Mouse (Mus musculus) ovary, postnatal 36 days (tissue): ENCODE data around the gene Mief1.

Experiments
- DNase-seq: peaks from one replicate; pipeline ENCODE4 v3.0.0; 2022; ENCODE audit warnings: low spot score, mixed read lengths

Mief1 gene

DNA sequence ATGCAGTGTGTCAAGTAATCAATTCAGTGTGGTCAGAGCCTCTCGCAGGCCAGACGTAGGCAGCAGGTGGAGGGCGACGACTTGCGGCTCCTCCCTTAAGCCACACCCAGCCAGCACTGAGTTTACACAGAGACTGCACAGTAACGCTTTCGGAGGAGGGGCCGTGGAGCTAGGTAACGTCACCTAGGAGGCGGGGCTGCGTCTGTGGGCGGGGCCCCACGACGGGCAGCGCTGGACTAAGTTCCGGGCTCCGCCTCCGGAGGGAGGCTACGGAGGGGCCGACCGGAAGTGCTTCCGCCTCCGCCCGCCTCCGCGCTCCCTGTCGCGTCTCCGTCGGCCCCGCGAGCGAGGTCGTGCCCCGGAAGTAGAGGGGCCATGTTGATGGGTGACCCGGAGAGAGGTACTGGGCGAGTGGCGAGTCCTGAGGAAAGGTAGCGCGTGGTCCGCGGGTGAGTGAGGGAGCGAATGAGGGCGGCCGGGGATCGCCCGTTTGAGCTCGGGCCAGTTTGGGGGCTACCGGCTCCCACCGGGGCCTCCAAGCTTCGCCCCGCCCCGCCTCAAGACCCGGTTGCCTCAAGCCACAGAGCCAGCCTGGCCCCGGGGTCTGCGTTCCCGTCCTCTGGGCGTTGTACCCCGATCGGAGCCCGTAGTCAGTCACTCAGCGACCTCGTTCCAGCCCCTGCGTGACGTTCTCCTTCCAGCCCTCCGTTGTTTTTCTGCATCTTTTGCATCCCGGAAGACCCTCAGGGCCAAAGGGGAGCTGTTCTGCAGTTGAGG lies at the start of gene Mief1:
Mief1 (plus strand) TSS at position 286 of the 777 bp plus-strand sequence.
- peak; percentile 99 for DNase-seq

DNA sequence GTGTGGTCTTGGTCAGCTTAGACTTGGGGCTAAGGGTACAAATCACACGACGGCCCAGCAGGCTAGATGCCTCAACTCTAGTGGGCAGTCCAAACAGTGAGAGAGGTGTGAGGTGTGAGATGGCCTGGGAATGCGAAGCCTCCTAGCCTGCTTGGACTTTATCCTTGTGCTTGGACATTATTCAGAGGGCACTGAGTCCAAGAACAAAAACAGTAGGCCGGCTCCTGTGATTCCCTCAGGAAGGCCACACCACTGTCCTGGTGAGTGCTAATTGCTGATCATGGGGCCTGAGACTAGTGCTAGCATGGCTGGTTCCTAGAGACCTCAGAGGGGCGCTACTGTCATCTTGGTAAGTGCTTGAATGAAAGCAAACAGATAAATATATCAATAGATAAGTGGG lies 44.9 kb upstream of the Mief1 start:
- no peak for DNase-seq

DNA sequence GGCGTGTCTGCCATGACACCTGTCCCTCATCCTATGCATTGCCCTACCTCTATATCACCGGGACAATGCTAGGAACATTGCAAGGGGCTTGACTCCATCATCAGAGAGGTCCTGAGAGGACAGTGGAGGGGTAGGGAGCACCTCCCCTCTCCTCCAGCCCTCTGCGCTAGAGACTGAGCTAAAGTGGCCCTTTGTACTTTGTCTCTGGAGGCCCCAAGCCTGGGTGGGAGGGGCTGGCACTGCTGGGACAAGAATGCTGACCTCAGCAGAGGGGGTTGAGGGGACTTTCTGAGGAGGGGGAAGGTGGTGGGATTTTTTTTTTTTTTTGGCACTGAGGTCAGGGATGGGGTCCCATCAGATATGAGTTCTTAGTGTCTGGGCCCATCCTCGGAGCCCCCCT lies 43.7 kb upstream of the Mief1 start:
- no peak for DNase-seq

DNA sequence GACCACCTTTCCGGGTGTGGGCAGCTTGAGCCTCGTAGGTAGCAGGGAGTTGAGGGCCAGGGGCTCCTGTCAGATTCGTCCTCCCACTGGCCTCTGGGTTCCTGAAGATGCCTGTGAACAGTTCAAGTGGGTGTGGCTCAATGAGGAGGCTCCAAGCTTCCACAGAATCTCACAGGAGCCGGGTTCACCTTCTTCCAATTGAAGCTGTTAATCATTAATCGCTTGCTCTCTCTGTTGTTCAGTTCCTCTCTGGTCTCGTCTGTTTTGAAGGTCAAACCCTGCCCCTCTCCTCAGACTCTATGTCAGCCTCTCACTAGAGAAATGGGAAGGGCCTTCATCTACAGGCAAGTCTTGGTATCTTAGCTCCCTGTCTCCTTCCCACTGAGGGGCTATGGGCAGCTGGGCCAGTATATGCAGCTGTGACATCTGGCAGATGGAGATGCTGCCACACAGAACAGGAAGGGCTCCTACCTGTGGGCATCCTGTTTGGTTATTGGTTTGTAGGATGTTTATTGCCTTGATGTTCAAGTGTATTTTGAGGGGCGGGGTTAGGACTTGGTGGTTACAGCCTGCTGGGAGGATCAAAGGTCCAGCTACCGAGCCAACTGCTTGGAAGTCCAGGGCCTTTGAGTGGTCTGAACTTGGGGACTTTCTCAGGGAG lies 42.1 kb upstream of the Mief1 start:
- DNase-seq: no peak

DNA sequence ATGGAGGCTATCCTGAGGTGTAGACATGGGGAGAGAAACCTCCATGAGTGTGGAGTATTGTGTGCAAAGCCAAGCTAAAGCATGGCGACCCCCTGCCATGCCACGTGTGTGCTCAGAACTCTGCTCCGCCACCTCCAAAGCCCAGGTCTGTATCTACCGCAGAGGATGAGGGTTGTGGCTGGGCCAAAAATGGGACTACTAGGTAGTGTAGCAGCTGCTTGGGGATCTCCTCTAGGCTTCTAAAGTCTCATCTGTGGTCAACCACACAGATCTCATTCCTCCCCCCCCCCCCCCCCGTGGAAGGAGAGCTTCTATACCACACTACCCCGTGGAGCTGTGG lies 41.6 kb upstream of the Mief1 start:
- no peak for DNase-seq

DNA sequence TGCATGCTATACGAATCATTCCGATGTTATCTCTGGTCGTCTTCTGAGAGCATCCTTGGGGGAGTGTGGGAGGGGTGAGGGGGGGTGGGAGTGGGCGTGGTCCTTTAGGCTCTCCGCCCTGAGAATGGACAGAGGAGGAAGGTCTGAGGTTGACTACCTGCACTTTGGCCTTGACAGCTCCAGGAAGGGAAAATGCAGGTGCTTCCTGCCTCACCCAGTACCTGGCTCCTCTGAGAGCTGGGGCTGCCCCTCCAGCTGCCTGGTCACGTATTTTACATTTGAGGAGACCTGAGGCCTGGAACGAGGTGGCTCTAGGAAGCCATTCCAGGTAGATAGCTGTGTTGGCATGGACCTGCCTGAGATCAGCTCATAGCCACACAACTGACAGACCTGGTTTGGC lies 41.0 kb upstream of the Mief1 start:
- no peak for DNase-seq

DNA sequence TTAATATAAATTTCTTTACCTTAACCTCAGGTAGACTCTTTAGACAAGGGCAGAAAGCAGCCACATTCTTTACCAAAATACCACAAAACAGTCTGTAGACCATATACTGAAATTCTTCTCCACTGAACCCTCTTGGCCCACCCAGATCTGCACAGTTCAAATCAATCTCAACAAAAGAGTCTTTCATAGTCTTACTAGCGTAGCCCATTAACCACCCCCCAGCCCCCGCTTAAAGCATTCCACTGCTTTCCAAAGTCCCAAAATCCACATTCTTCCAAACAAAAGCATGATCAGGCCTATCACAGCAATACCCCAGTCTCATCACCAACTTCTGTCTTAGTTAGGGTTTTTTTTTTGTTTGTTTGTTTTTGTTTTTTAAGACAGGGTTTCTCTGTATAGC lies 34.3 kb upstream of the Mief1 start:
- no peak for DNase-seq

DNA sequence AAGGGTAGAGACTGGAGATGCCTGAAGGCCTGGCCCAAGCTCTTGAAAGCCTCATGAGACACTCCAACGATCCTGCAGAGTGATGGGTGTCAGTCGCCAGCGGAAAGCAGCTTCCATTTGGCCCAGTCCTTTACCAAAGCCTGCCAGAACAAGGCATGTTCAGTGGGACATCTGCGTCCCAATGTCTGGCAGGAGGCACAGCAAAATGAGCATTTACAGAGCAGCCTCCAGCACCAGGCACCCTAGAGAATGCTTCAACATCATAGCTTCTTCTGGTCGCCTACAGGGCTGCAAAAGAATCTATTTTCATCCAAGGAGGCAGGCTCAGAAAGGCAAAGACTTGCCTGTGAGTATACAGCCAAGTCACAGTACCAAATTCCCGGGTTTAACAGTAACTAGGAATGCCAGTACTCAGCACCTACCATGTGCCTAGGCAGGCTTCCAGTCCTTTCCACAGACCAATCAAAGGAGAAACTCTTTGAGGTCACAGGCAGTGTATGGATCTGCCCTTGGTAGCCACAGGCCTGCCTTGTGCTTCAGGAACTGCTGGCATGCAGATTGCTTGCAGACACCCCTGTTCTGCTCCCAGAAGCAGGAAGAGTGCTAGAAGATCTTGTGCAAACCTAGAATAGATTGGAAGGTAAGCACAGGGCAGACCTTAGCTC lies 31.6 kb upstream of the Mief1 start:
- no peak for DNase-seq

DNA sequence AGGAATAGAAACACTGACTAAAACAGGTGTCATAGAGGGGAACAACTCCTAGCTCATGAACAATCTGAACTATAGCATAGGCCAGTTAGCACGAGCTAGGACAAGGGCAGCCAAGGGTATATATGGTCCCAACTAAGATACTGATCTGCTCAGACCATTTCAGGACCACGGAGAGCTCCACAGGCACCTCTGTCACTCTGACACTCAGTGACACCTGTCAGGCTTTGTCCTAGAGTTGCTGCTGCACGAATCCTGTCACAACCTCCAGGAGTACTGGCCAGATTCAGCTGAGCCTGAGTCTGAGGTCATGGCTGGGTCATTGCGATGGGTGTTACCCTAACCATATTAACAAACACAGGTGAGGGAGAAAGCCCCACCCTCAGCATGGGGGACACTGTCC lies 30.4 kb upstream of the Mief1 start:
- peak; percentile 15 for DNase-seq

DNA sequence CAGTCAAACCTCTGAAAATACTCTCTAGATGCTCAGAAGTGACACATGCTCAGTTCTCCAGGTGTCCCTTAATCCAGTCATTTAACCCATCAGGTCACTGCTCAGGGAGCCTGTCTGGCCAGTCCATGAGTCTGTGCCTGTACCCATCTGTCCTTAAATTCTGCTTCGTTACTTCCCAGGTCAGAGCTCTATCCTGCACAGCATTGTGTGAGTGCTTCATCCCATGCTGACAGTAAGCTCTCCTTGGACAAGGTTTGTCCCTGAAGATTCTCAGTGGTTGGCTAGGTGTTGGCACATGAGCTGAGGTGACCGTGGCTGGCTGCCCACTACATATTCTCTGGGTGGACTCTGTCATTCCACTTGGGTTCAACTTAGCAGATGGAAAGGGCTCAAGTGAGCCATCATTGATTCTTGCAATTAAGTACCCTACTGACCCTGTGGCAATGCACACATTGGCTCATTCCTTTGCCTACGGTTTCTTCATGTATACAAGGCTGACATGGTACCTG lies 27.7 kb upstream of the Mief1 start:
- DNase-seq: no peak

DNA sequence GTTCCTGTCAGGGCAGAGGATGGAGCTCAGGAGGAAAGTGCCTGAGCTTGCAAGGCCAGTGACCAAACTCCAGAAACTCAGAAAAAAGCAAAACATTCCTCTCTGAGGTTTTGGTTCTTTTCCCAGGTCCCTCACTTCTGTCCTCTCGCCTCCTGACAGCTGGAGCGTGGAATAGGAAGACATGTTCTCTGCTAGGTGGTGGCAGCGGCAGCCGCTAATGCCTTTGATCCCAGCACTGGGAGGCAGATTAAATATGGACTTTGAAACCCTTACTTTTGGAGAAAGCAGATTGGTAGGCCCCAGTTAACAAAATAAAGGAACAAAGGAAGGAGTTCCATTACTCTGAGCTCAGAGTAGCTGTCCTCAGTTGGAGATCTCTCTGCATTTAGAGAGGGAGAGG lies 25.4 kb upstream of the Mief1 start:
- no peak for DNase-seq

DNA sequence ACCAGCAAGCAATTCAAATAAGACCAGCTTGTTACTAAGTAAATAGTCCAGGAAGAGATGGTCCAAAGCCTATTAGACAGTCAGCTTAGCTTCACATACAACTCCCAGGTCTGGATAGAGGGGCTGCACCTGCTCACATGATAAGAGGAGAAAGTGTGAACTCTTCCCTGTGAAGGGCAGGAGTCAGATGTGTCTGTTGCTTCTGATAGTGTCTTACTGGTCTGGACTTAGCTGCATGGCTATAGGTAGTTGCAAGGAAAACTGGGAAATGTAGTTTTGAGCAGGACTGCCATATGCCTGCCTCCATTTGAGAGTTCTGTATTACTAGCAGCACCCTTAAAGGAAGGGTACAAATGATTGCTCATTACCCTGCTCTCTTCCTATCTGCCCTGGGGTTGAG lies 20.1 kb upstream of the Mief1 start:
- DNase-seq: no peak

DNA sequence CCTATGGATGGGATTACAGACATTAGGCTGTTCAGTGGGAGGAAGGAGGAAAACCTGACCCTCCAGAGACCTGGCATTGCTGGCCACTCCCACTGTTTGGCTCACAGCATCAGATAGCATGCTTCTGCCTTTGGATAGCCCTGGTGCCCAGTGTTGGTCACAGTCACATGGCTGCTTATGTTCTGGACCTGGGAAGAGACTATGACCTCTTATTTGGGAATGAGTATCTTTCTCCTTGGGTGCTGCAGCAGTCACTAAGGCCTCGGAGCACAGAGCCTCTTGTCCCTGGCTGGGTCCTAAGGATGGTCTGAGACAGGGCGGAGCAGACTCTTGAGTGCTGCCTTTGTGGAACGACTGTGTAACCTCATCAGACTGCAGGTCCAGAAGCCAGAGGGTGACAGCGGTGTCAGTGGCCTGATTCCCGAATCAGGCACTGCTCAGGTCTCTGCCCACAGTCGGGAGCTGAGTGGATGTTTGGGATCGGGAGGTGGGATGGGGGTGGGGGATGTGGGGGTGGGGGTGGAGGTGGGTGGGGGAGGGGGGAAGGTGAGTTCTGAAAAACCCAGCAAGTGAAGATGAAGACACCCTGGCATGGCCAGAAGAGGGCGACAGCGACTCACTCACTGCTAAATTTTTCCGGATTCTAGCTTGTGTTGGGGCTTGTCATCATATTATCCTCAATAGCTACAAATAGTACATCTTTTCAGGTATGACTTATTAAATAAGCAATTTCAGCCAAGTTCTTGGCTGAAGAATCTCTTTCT lies 17.9 kb upstream of the Mief1 start:
- no peak for DNase-seq

DNA sequence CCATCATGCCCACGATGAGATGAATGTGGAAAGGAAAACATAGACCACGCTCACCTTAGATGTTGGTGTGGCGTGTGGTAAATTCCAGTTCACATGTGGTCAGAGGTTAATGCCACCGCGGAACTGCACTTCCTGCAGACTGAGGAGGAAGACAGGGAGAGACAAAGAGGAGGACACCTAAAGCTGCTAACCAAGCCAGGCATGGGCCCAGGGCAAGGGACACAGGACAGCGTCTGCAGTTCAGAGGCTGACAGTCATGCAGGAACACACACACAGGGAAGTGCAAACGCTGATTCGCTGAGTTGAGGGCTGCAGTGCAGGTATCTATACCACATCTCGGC lies 17.4 kb upstream of the Mief1 start:
- no peak for DNase-seq

DNA sequence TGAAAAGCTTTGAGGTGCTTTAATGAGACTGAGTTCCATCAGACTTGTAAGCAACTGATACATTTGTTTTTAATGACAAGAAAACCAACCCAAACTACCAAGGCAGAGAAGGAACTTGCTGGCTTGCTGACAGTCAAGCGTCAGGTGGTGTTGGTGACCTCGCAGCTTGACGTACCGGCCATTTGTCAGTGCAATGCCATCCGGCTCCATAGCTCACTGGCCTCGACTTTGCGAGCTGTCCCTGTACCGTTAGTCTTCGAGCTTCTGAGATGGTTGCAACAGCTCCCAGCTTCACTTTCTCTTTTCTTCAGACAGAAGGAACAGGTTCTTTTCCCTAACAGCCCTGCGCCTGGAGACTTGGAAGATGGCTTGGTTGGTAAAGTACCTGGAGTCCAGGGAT lies 16.3 kb upstream of the Mief1 start:
- no peak for DNase-seq

DNA sequence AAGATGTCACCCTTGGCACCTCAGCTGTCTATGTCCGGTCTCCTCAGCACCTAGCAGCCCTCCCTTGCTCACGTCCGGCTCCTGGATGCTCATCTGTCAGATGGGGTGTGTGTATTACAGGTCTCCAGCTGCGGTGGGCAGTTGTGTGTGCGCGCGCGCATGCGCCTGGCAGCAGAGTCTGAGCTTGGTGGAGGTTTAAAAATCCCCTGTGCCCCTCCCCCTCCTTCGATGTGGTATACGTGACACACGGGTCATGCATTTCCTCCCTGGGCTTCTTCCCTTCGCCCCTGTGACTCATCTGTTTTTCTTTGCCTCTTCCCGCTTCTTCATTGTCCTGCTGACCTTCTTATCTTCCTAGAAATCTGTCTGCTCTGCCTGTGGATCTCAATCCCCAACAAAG lies 14.6 kb upstream of the Mief1 start:
- DNase-seq: no peak

DNA sequence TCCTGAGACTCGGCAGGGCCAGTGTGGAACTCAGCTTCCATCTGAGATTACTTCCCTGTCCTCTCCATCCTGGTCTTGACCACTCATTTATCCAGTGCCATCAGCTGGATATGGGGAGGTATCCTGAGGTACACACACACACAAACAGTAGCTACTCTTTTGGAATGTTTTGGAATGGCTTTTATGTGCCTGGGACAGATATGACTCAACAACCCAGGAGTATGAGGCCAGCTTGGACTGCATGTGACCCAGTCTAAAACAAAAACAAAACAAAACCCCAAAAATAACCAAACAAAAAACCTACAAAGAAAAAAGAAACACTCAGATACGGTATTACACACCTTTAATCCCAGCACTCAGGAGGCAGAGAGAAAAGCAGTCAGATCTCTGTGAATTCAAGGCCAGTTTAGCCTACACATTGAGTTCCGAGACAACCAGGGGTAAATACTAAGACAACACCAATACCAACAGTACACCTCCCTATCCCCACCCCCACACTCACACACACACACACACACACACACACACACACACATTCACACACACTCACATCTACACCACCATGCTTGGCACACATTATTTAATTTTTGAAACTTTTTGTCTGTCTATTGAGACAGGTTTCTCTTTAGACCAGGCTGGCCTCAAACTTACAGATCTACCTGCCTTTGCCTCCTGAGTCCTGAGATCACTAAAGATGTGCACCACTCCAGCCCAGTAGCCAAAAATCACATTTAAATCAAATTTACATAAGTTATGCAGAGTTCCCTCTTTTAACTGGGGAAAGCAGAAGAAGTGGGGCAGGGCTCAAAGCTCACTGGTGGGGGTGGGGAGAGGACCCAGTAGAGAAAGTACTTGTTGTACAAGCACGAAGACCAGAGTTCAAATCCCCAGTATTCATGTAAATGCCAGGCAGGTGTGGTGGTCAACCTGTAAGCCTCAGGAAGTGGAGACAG lies 13.8 kb upstream of the Mief1 start:
- DNase-seq: no peak

DNA sequence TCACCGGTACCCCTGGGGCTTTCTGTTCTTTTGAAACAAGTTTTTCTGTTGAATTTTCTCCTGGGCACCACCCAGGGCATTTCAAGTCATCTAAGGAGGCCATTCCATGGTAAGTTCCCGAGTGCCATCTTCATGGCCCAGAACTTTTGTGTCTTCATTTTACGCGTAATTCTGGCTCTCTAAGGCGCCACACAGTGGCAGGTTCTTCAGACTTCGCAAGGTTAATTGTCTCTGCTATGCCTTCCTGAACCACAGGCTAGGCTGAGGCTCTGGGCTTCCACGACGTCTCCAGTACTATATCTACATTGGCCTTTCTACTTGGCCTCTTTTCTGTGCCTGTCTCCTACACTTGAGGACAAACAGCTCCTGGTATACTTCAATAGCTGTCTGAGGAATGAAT lies 12.8 kb upstream of the Mief1 start:
- no peak for DNase-seq

DNA sequence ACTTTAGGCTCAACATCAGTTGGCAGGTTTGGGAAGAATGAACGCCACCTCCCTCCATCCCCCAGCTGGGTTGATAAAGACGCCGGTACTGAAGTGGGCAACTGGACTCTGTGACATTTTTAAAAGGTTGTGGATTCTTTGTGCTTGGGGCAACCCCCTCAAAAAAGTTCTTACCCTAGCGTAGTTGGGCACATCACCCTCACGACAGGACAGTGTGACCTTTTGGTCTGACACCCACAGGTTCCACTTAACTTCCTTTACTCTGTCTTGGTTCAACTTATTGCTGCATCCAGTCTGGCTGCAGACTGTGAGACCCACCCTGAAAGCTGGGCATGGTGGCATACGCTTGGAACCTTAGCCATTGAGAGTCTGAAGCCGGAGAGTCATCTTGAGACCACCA lies 10.1 kb upstream of the Mief1 start:
- DNase-seq: no peak

DNA sequence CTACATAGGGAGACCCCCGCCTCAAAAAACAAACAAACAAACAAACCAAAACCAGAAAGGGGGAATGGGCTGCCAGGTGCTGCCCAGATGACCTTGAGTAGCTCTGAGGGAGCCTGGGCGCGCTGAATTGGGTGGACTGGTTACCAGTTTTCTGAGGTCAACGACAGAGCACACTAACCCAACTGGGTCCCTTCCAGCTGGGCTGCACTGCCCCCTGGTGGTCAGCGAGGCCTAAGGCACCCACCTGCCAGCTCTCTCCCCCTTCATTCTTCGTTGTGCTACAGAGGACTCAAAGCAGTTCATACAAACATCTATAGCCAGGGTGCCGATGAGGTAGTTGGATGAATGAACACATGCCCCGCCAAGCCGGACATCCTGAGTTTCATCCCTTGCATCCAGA lies 8.6 kb upstream of the Mief1 start:
- DNase-seq: peak; percentile 78

DNA sequence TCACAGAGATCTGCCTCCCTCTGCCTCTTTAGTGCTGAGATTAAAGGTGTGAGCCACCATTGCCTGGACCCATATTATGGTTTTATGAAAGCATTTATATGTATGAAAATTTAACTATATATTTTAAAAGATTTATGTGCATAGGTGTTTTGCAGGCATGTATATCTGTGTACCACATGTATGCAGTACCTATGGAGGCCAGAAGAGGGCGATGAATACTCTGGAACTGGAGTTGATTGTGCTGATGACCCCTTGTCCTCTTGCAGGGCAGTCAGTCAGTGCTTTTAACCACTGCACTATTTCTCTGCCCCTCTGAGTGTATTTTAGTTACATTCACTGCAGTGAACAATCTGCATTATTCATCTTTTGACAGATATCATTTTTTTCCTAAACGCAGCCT lies 8.0 kb upstream of the Mief1 start:
- no peak for DNase-seq
